Comparison of ENCODE assay signal across 12 mouse cellular contexts in the genomic region with DNA sequence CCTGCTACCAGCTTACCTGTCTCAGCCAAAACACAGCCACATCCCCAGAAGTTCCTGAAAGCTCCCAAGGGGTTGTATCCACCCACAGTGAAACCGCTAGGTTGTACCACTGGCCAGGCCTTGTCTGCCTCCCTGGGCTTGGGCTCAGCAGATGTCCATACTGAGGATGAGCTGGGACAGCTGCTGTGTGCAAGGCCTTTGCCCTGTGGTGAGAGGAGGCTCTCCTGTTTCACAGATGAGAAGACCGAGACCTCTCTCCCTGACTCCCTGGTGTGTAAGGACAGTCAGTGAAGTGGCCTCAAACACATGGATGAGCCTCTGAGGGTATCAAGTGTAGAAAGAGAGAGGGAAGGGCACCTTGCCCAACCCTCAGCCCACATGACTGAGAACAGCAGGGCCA. TPM values are rescaled to one million over a fixed set of nuclear protein-coding genes. Genes with fewer than 3 reads are reported as not detected.
DNase-seq lines count a peak whose midpoint lies in the region; ATAC-seq and TF ChIP-seq lines count a peak whose summit lies in the region.
"Had no signal": no experiment of that assay in that cellular context is flagged by ENCODE, and none has a peak within 500 bp of the region (broad histone marks: within the 10 kb centered on the region; RNA-seq: fewer than 3 reads in every experiment).

No protein-coding gene starts in this region.

- TF ChIP-seq POLR2A in spleen, adult 2 months (IDR thresholded peaks at IDR 0.05; ENCODE audit: low read depth, low read length) = no peak

- H3K9ac ChIP-seq in heart, embryonic 16.5 days (ENCODE audit: low read length) = no peak overlapping the region; the same call in 1 of the 2 replicates
- no peak overlapping the region for H3K9ac ChIP-seq in intestine, postnatal 0 days (ENCODE audit: low read depth, low read length)

- peak overlapping the region; percentile 75 for H3K27ac ChIP-seq in heart, embryonic 16.5 days (ENCODE audit: low read length)
- H3K27ac ChIP-seq in spleen, adult 2 months (ENCODE audit: insufficient read depth, low read length) = peak overlapping the region; percentile 85
- peak overlapping the region; percentile 80 for H3K27ac ChIP-seq in intestine, postnatal 0 days (ENCODE audit: low read depth, low read length)

- no peak overlapping the region for H3K4me3 ChIP-seq in heart, embryonic 16.5 days (ENCODE audit: low read length)
- H3K4me3 ChIP-seq in spleen, adult 2 months (ENCODE audit: extremely low read depth, insufficient read depth, insufficient read length) = no peak overlapping the region
- no peak overlapping the region for H3K4me3 ChIP-seq in intestine, postnatal 0 days (ENCODE audit: low read depth, low read length)
- peak overlapping the region; percentile 83 for H3K4me3 ChIP-seq in megakaryocyte, embryonic 14.5 days (replicated peaks)

- no peaks in the 10 kb centered on the region for H3K9me3 ChIP-seq in heart, embryonic 16.5 days (replicated peaks; ENCODE audit: control insufficient read depth, low read length)
- no peaks in the 10 kb centered on the region for H3K9me3 ChIP-seq in intestine, postnatal 0 days (ENCODE audit: control insufficient read depth)
- no peaks in the 10 kb centered on the region for H3K9me3 ChIP-seq in megakaryocyte, embryonic 14.5 days

- peak overlapping the region; percentile 1; the same call in 1 of the 2 replicates for H3K4me2 ChIP-seq in heart, embryonic 16.5 days (ENCODE audit: low read depth, low read length)
- peak overlapping the region; percentile 4; the same call in 1 of the 2 replicates for H3K4me2 ChIP-seq in intestine, postnatal 0 days (replicated peaks; ENCODE audit: low read depth)

- H3K36me3 ChIP-seq in heart, embryonic 16.5 days (ENCODE audit: control insufficient read depth, insufficient read depth) = no peaks in the 10 kb centered on the region
- H3K36me3 ChIP-seq in spleen, adult 2 months (ENCODE audit: control insufficient read depth, insufficient read depth, low read length) = no peaks in the 10 kb centered on the region
- H3K36me3 ChIP-seq in intestine, postnatal 0 days (ENCODE audit: control insufficient read depth, insufficient read depth) = no peaks in the 10 kb centered on the region
- peaks cover 83% of the 10 kb centered on the region for H3K36me3 ChIP-seq in megakaryocyte, embryonic 14.5 days (replicated peaks; ENCODE audit: low read length)

- whole genome bisulfite sequencing in heart, embryonic 16.5 days = 84% methylated on average over 2 of the region's 2 CpGs
- WGBS in spleen, adult 2 months = 49% methylated on average over 2 of the region's 2 CpGs
- 81% methylated on average over 2 of the region's 2 CpGs for WGBS in intestine, postnatal 0 days

- H3K27me3 ChIP-seq in heart, embryonic 16.5 days (ENCODE audit: control insufficient read depth, insufficient read depth, low read length) = no peaks in the 10 kb centered on the region
- no peaks in the 10 kb centered on the region for H3K27me3 ChIP-seq in spleen, adult 2 months (ENCODE audit: control insufficient read depth, insufficient read depth, low read length)
- H3K27me3 ChIP-seq in intestine, postnatal 0 days (replicated peaks; ENCODE audit: control insufficient read depth, insufficient read depth, low read length) = no peaks in the 10 kb centered on the region
- H3K27me3 ChIP-seq in megakaryocyte, embryonic 14.5 days (replicated peaks) = no peaks in the 10 kb centered on the region

- TF ChIP-seq CTCF in spleen, adult 2 months (IDR thresholded peaks at IDR 0.05; ENCODE audit: extremely low read depth, insufficient read depth, insufficient read length, insufficient replicate concordance) = no peak
- no peak for TF ChIP-seq CTCF in intestine, postnatal 0 days (IDR thresholded peaks at IDR 0.05; ENCODE audit: low read depth)

- H3K4me1 ChIP-seq in heart, embryonic 16.5 days (ENCODE audit: control insufficient read depth, insufficient read depth, low read length) = peaks cover 44% of the 10 kb centered on the region
- peaks cover 66% of the 10 kb centered on the region for H3K4me1 ChIP-seq in spleen, adult 2 months (ENCODE audit: control insufficient read depth, insufficient read depth, insufficient read length)
- H3K4me1 ChIP-seq in intestine, postnatal 0 days (replicated peaks; ENCODE audit: control insufficient read depth, insufficient read depth, low read length) = peaks cover 3% of the 10 kb centered on the region; the same call in 1 of the 2 replicates
- H3K4me1 ChIP-seq in megakaryocyte, embryonic 14.5 days = peaks cover 100% of the 10 kb centered on the region

- DNase-seq in heart, adult 8-10 months (ENCODE audit: low spot score) = no peak
- no peak for DNase-seq in spleen, adult 2 months (ENCODE audit: low read depth in 1 of 2, low spot score in 2 of 2)
- no peak for DNase-seq in spleen, adult 12 weeks (ENCODE audit: low spot score)
- no peak for DNase-seq in right cerebral cortex, postnatal 10 days (ENCODE audit: low spot score in 2 of 2)
- DNase-seq in right cerebral cortex, adult 18-20 months = no peak
- DNase-seq: cerebellum, postnatal 14 days; heart, postnatal 14 days; lung, postnatal 4 days had no signal

- ATAC-seq in heart, embryonic 16.5 days (replicated peaks; ENCODE audit: extremely low read depth, insufficient read depth, low FRiP score) = no peak
- ATAC-seq in intestine, postnatal 0 days = no peak

RNA-seq across cellular contexts. Expression of a gene that starts 11.2 kb away (rescaled TPM):
- polyA plus RNA-seq in heart, embryonic 16.5 days (2015; fragmentation: Nextera tagmentation; extraction: Ambion mirVana) = 51.0 and 53.0 TPM in 2 replicates
- 10 to 100 TPM; 32.2 to 47.1 (median 37.1) TPM for total RNA-seq in heart, adult 8-10 months (2022)
- polyA plus RNA-seq in spleen, adult 2 months (2012; rRNA removed) = 102 and 108 TPM in 2 replicates
- 45.3 and 48.4 TPM in 2 replicates for polyA plus RNA-seq in intestine, postnatal 0 days (2015; fragmentation: Nextera tagmentation; extraction: Ambion mirVana)
- polyA plus RNA-seq in megakaryocyte, embryonic 14.5 days (2012; ENCODE audit: insufficient read depth, low replicate concordance) = 299 and 479 TPM in 2 replicates

RNA-seq across cellular contexts. Expression of a gene that starts 32.0 kb away (rescaled TPM):
- 1.5 TPM in 2 replicates for polyA plus RNA-seq in heart, embryonic 16.5 days (2015; fragmentation: Nextera tagmentation; extraction: Ambion mirVana)
- total RNA-seq in heart, adult 8-10 months (2022) = 1 to 10 TPM; 2.0 to 3.4 (median 2.7) TPM
- 0.25 and 0.46 TPM in 2 replicates for polyA plus RNA-seq in spleen, adult 2 months (2012; rRNA removed)
- polyA plus RNA-seq in intestine, postnatal 0 days (2015; fragmentation: Nextera tagmentation; extraction: Ambion mirVana) = 0.22 and 0.34 TPM in 2 replicates
- 0.25 and 3.6 TPM in 2 replicates for polyA plus RNA-seq in megakaryocyte, embryonic 14.5 days (2012; ENCODE audit: insufficient read depth, low replicate concordance)
- polyA plus RNA-seq: CD4-positive, CD25-positive, alpha-beta regulatory T cell, adult 4 months had no signal

RNA-seq across cellular contexts. Expression of a gene that starts 35.3 kb away (rescaled TPM):
- polyA plus RNA-seq in heart, embryonic 16.5 days (2015; fragmentation: Nextera tagmentation; extraction: Ambion mirVana) = 1.6 and 2.0 TPM in 2 replicates
- 10 to 100 TPM in 1 of 4 experiments, 1 to 10 TPM in 3; 7.6 to 10.4 (median 8.5) TPM for total RNA-seq in heart, adult 8-10 months (2022)
- polyA plus RNA-seq in spleen, adult 2 months (2012; rRNA removed) = 1.5 and 2.6 TPM in 2 replicates
- polyA plus RNA-seq in intestine, postnatal 0 days (2015; fragmentation: Nextera tagmentation; extraction: Ambion mirVana) = 1.1 and 1.3 TPM in 2 replicates
- 9.4 and 17.2 TPM in 2 replicates for polyA plus RNA-seq in megakaryocyte, embryonic 14.5 days (2012; ENCODE audit: insufficient read depth, low replicate concordance)

RNA-seq across cellular contexts. Expression of a gene that starts 38.5 kb away (rescaled TPM):
- 19.1 and 20.1 TPM in 2 replicates for polyA plus RNA-seq in heart, embryonic 16.5 days (2015; fragmentation: Nextera tagmentation; extraction: Ambion mirVana)
- total RNA-seq in heart, adult 8-10 months (2022) = 10 to 100 TPM; 17.0 to 19.1 (median 18.4) TPM
- polyA plus RNA-seq in spleen, adult 2 months (2012; rRNA removed) = 29.8 and 36.5 TPM in 2 replicates
- polyA plus RNA-seq in intestine, postnatal 0 days (2015; fragmentation: Nextera tagmentation; extraction: Ambion mirVana) = 13.6 and 14.3 TPM in 2 replicates
- 30.3 and 35.0 TPM in 2 replicates for polyA plus RNA-seq in megakaryocyte, embryonic 14.5 days (2012; ENCODE audit: insufficient read depth, low replicate concordance)

RNA-seq across cellular contexts. Expression of a gene that starts 55.2 kb away (rescaled TPM):
- polyA plus RNA-seq in heart, embryonic 16.5 days (2015; fragmentation: Nextera tagmentation; extraction: Ambion mirVana) = 23.5 and 24.7 TPM in 2 replicates
- total RNA-seq in heart, adult 8-10 months (2022) = 1 to 10 TPM; 7.8 to 9.4 (median 8.3) TPM
- 30.8 and 33.6 TPM in 2 replicates for polyA plus RNA-seq in spleen, adult 2 months (2012; rRNA removed)
- polyA plus RNA-seq in intestine, postnatal 0 days (2015; fragmentation: Nextera tagmentation; extraction: Ambion mirVana) = 15.4 and 19.0 TPM in 2 replicates
- 23.5 and 26.3 TPM in 2 replicates for polyA plus RNA-seq in megakaryocyte, embryonic 14.5 days (2012; ENCODE audit: insufficient read depth, low replicate concordance)
